Mouse (Mus musculus) hindlimb bud, embryonic 11.5 days (tissue): ENCODE measurements around the gene Aox2.

Experiments used
- DNase-seq: peaks from one replicate; pipeline ENCODE4 v3.0.0-alpha.2; 2012; ENCODE audit warnings: low read depth, low spot score; ENCODE audit errors: extremely low spot score

Aox2 gene

GRCm38 (mm10) chr1:58284505-58284904 is 6.4 kb downstream of the Aox2 start:
- no peak for DNase-seq

GRCm38 (mm10) chr1:58288091-58288490 is 10.0 kb downstream of the Aox2 start:
- no peak for DNase-seq

GRCm38 (mm10) chr1:58289863-58290469 is 11.8 kb downstream of the Aox2 start:
- DNase-seq, result no peak

GRCm38 (mm10) chr1:58291394-58292300 is 13.5 kb downstream of the Aox2 start:
- no peak for DNase-seq

DNA sequence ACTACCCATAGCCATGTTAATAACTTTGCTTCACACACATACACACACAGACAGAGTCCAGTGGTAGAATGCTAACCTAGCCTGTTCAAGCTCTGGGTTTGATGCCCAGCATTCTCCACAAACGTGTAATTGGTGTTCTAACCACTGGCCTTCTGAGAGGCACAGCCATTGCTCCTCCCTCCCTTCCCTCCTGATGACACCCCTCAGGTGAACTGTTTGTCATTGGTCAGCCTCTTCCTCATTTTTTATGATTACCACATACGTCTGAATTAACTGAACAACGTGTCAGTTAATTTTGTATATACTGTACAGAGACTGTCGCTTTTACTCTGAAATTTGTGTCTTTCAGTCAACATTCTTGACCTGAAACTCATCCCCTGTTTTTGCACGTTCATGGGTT is 16.6 kb downstream of the Aox2 start:
- DNase-seq, result no peak

DNA sequence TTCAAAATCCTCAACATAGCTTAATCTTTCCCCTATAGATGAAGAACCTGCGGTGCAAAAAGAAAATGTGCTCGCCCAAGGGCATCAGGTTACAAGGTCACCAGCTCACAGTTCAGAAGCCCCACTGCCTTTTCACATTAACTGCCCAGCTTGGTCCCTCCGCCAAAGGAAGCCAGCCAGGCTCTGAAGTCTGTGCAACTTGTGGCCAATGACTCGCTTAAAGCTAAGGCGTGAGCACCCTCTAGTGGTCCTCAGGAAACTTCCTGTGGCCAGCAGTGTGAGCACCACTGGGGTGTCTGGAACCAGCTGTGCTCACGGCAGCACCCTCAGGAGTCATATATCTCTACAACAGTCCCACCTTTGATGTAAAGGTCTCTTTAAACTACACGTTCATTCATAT is 18.2 kb downstream of the Aox2 start:
- peak; percentile 67 for DNase-seq

DNA sequence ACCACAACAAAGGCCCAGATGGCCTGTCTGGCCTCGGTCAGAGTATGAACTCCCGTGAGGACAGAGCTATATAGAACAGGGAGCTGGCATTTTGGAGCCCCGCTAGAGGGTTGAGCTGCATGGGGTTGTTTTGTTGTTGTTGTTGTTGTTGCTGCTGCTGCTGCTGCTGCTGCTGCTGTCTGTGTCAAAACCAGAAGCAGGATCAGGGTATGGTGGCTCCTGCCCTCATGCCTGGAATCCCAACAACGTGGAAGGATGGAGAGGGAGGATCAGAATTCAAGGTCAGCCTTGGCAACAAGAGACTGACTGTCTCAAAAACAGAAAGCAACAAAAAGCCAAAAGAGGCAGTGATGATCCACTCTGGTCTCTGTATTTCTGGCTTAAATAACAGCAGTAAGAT is 18.7 kb downstream of the Aox2 start:
- no peak for DNase-seq

DNA sequence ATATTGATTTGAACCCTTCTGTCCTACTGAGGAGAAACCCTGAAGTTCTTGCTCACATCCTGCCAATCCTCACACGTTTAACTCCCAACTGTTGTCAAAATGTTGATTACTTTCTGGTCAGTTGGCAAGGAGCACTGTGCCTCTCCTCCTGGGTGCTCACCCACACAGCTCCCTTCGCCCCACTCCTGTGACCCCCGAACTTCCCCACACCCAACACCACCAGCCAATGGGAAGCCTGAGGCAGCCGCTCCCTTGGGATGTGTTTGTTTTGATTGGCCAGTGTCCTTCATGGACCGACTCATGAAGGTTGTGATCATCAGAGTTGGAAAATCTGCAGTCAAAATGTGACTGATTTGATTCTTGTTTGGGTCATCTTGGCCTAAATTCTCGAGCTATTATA is 20.2 kb downstream of the Aox2 start:
- DNase-seq, result no peak

DNA sequence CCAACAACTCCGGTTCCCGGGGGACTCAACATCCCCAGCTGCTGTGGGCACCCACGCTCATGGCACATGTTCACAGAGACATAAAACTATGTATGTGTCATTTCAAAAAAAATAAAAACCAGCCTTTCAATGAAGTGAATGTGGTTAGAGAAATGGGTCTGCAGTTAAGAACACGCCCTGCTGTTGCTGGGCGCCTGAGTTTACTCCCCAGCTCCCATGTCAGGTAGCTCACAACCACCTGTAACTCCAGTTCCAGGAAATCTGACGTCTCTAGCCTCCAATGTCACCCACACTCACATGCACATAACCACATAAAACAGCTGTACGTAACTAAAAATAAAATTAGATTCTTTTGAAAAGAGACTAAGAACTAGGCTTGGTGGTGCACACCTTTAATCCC is 22.9 kb downstream of the Aox2 start:
- no peak for DNase-seq

GRCm38 (mm10) chr1:58302015-58302414 is 23.9 kb downstream of the Aox2 start:
- no peak for DNase-seq

DNA sequence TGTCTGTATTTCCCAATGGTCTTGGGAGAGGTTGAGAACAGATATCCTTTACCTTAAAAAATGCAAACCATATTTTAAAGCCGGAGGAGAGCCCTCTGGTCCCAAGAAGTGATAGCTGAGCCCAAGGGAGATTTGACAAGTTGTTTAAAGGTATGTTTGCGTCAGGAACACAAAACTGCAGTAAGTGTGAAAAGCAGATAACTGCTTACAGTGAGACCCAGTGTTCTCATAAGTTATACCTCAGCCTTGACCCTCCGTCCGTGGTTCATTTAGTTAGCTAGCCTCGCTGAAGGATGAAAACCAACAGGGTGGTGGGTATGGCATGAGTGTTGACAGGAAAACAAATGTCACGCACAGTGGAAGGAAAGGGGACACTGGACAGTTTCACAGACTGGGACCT is 24.9 kb downstream of the Aox2 start:
- no peak for DNase-seq

GRCm38 (mm10) chr1:58303726-58304125 is 25.6 kb downstream of the Aox2 start:
- no peak for DNase-seq

- DNase-seq, result no peak
Measured at GRCm38 (mm10) chr1:58304296-58304695, 26.2 kb downstream of the Aox2 start.

GRCm38 (mm10) chr1:58307181-58307580 is 29.1 kb downstream of the Aox2 start:
- no peak for DNase-seq

- no peak for DNase-seq
Measured at GRCm38 (mm10) chr1:58308594-58308993, 30.5 kb downstream of the Aox2 start.

DNA sequence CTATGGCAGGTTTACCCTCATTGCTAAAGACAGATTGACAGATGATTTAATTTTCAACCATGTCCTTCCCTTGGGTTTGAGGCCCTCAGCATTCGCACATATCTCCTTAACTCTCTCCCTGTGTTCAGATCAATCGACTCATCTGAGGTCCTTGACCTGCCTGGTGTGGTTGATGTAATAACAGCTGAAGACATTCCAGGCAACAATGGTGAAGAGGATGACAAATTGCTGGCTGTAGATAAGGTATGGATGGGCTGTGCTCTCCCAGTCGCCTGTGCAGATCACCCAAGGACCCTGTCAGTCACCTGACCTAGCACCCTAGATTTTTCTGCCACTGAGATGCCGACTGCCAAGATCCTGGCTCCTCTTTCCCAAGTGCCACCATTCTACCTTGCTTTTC is 31.7 kb downstream of the Aox2 start:
- DNase-seq, result no peak

GRCm38 (mm10) chr1:58311221-58311864 is 33.2 kb downstream of the Aox2 start:
- no peak for DNase-seq

DNA sequence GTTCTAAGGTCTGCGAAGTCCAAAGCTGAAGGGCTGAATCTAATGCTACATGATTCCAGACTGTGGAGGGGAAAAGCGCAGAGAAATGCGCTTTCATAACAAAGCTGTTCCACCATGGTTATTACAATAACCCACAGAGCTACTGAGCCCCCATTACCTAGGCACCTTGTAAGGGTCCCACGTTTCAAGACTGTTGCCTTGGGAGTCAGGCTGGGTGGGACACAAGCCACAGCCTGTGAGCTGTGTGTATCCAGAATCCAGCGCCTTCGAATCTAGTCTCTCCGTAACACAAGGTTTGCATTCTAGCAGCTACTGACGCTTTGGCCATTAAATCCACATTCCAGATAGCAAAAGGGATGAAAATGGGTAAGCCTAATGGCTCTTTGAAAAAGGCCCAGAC is 35.0 kb downstream of the Aox2 start:
- no peak for DNase-seq

DNA sequence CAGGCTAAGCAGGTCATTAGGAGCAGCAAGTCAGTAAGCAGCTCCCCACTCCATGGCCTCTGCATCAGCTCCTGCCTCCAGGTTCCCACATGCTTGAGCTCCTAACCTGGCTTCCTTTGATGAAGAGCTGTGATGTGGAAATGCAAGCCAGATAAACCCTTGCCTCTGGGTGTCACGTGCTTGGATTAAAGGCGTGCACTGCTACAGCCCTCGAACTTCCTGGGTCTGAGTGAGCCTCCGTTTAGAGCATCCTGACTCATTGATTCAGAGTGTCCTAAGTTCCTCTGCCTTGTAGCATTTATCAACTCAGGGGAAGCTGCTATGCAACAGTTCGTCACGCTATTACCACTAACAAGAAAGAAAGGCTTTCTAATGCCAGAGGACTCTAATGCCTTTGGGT is 37.4 kb downstream of the Aox2 start:
- no peak for DNase-seq

DNA sequence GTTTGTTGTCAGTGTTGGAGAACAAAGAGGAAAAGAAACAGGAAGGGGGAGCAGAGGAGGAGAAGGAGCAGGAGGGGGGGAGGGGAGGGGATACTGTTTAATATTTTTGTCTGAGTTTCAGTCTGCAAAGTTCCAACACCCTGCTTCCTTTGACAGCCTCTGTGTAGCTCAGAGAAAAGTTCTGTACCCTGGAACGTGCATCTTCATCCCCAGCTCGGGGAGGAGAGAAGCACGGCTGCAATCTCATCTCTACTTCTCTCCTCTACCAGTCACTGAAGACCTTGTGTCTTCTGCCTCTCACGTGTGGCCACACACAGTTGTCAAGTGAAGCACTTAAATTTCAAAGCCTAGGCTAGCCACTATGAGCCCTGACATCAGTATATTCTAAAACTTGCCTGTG is 55.1 kb downstream of the Aox2 start:
- no peak for DNase-seq

GRCm38 (mm10) chr1:58339901-58340300 is 61.8 kb downstream of the Aox2 start:
- no peak for DNase-seq

- no peak for DNase-seq
Measured at GRCm38 (mm10) chr1:58341576-58341975, 63.5 kb downstream of the Aox2 start.
